Mouse (Mus musculus): ENCODE measurements around the gene Taf1. TPM values are rescaled to one million over a fixed set of nuclear protein-coding genes. Genes with fewer than 3 reads are reported as not detected.

Taf1 gene
- polyA plus RNA-seq, 1 experiment from 2014 or later = 2.7 TPM

GRCm38 (mm10) chrX:101636821-101637525, 104.4 kb downstream of the Taf1 start:
- TF ChIP-seq EP300 (IDR thresholded peaks at IDR 0.05; ENCODE audit: low read depth) (no peak), CTCF (IDR thresholded peaks at IDR 0.05; ENCODE audit: low read depth) (no peak)
- H3K9ac ChIP-seq (replicated peaks) = no peak overlapping the region
- no peaks in the 10 kb centered on the region for H3K27me3 ChIP-seq (ENCODE audit: insufficient read depth, low read length)
- no peak for DNase-seq
- H3K36me3 ChIP-seq (replicated peaks; ENCODE audit: insufficient read depth, low read length) = no peaks in the 10 kb centered on the region
- H3K4me1 ChIP-seq (ENCODE audit: insufficient read depth) = no peaks in the 10 kb centered on the region
- H3K27ac ChIP-seq (ENCODE audit: low read depth) = no peak overlapping the region
- WGBS (ENCODE audit: insufficient replicate concordance) = 53% methylated on average over 8 of the region's 9 CpGs
- no peak for ATAC-seq
- no peak overlapping the region for H3K4me2 ChIP-seq (ENCODE audit: low read depth, low read length)
- H3K4me3 ChIP-seq (ENCODE audit: low read depth, low read length) = no peak overlapping the region
- no peaks in the 10 kb centered on the region for H3K9me3 ChIP-seq (ENCODE audit: low read length)

DNA sequence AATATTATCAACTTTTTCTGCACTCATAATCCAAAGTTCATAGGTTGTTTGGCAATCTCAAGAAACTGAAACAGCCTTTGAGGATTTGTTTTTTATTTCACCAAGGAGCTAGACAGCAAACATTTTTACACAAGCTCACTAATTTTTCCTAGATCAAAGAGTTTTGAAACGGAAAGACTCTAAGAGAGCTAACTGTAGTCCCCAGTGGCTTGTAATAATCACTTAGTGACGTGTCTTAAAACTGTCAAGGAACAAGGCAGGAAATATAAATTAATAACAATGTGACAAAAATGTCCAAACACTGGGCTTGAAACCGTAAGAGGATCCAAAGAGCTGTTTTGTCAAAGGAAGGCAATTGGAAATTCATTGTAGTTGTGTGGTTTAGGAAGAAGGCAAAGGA, 106.3 kb downstream of the Taf1 start:
- H3K36me3 ChIP-seq (replicated peaks; ENCODE audit: insufficient read depth, low read length) = no peaks in the 10 kb centered on the region
- peak overlapping the region; percentile 69 for H3K27ac ChIP-seq (ENCODE audit: low read depth)
- H3K9ac ChIP-seq (replicated peaks) = peak overlapping the region; percentile 65
- no peak for DNase-seq
- no peak for ATAC-seq
- no peaks in the 10 kb centered on the region for H3K9me3 ChIP-seq (ENCODE audit: low read length)
- WGBS (ENCODE audit: insufficient replicate concordance) = 29% methylated on average over 3 of the region's 3 CpGs
- no peaks in the 10 kb centered on the region; the same call in 1 of the 2 replicates for H3K4me1 ChIP-seq (ENCODE audit: insufficient read depth)
- TF ChIP-seq EP300 (IDR thresholded peaks at IDR 0.05; ENCODE audit: low read depth) (no peak), CTCF (IDR thresholded peaks at IDR 0.05; ENCODE audit: low read depth) (no peak)
- no peaks in the 10 kb centered on the region for H3K27me3 ChIP-seq (ENCODE audit: insufficient read depth, low read length)
- H3K4me3 ChIP-seq (ENCODE audit: low read depth, low read length) = peak overlapping the region; percentile 79
- peak overlapping the region; percentile 69 for H3K4me2 ChIP-seq (ENCODE audit: low read depth, low read length)

DNA sequence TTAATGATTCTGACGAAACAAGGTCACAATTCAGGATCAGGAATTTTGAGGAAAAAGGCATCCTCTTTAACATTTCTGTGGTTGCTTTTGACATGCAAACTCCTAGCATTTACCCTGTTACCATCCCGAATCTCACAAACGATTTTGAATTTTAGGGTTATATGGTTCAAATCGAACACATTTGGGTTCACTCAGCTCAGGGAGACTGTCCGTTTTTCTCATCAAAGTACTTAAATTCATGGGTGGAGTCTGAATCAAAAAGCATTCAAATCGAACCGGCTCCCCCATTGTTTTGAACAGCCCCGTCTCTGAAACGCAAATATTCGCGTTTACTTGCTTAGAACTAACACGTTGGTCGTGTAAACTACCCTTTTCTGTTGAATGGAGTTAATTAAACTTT, 106.8 kb downstream of the Taf1 start:
- Histone ChIP-seq H3K27me3 (ENCODE audit: insufficient read depth, low read length) (no peaks in the 10 kb centered on the region), H3K9me3 (ENCODE audit: low read length) (no peaks in the 10 kb centered on the region), H3K9ac (replicated peaks) (peak overlapping the region; percentile 65), H3K4me1 (ENCODE audit: insufficient read depth) (no peaks in the 10 kb centered on the region; the same call in 1 of the 2 replicates), H3K4me3 (ENCODE audit: low read depth, low read length) (peak overlapping the region; percentile 79), H3K36me3 (replicated peaks; ENCODE audit: insufficient read depth, low read length) (no peaks in the 10 kb centered on the region), H3K27ac (ENCODE audit: low read depth) (peak overlapping the region; percentile 69), H3K4me2 (ENCODE audit: low read depth, low read length) (peak overlapping the region; percentile 69)
- peak; percentile 2; the same call in 1 of the 2 replicates for ATAC-seq
- no peak for TF ChIP-seq CTCF (IDR thresholded peaks at IDR 0.05; ENCODE audit: low read depth)
- 13% methylated on average over 13 of the region's 13 CpGs for WGBS (ENCODE audit: insufficient replicate concordance)
- DNase-seq = no peak

DNA sequence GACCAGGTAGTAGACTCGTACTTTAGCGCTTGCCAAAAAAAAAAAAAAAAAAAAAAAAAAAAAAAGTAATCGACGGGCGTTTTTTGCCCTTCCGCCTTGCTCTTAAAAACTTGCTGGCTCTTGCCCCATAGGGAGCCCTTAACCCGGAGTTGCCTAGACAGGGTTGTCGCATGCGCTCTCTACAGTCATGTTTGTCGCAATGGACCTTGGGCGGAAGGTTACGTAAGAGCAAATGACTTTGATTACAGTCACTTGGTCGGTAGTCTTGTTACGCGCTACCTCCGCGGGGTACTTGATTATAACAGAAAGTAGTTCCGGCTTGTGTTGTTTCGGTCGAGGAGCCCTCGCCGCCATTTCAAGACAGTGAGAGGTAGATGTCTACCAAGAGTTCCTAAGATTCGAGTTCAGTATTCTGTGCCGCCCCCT, 107.2 kb downstream of the Taf1 start, which contains the start of gene Ogt:
TSS of gene Ogt (plus strand) at position 320 of the 426 bp plus-strand sequence.
- Histone ChIP-seq H3K27ac (ENCODE audit: low read depth) (peak within 1 kb of the TSS; percentile 80), H3K9me3 (ENCODE audit: low read length) (no peaks in the 10 kb centered on the region), H3K27me3 (ENCODE audit: insufficient read depth, low read length) (no peaks in the 10 kb centered on the region), H3K9ac (replicated peaks) (peak within 1 kb of the TSS; percentile 86), H3K4me3 (ENCODE audit: low read depth, low read length) (peak within 1 kb of the TSS; percentile 79), H3K36me3 (replicated peaks; ENCODE audit: insufficient read depth, low read length) (no peaks in the 10 kb centered on the region), H3K4me1 (ENCODE audit: insufficient read depth) (no peaks in the 10 kb centered on the region; the same call in 1 of the 2 replicates), H3K4me2 (ENCODE audit: low read depth, low read length) (peak within 1 kb of the TSS; percentile 72)
- TF ChIP-seq EP300 (IDR thresholded peaks at IDR 0.05; ENCODE audit: low read depth) (peak; percentile 78), CTCF (IDR thresholded peaks at IDR 0.05; ENCODE audit: low read depth) (no peak)
- 12% methylated on average over 24 of the region's 24 CpGs for WGBS (ENCODE audit: insufficient replicate concordance)
- DNase-seq (peak; percentile 88), ATAC-seq (peak; percentile 95)

DNA sequence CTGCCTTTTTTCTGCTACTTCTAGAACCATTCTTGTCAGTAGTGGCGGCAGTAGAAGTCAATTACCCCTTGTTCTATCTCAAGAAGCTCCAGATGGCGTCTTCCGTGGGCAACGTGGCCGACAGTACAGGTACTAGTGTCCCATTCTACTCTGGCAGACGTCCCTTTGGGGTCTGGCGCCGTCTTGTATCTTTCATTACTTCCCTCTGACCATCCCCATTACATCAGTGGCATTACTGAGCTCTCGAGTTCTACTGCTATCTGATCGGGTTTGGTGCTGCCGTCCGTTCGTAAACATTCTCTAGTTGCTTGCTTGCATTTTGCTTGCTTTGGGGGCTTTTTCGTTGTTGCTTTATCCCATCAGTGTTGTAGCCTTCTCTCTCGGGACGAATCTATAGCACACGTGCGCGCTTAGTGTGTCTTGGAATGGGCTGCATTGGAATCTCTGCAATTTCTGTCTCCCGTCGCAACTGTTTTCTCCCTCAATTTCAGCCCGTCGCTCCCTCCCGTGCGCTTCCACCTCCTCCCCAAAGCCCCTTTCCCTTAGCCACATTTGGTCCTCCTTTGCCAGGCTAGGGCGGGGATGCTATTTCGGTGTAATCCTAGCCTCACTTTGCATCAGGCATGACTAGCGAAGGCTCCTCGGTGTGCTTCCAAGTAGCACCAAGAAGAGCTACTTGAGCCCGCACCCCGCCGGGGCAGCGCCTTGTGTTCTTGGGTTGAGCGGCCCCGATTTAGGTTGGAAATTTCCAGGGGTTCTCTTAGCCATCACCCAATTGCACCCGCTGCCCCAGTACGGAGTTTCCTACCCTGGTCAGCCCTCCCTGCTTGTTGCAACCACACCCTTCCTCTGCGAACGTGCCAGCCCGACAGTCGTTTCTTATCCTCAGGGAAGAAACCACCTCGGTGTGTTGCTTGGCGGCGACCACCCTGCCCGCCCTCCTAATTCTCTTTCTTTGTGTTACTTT, 107.9 kb downstream of the Taf1 start:
- no peaks in the 10 kb centered on the region for H3K27me3 ChIP-seq (ENCODE audit: insufficient read depth, low read length)
- TF ChIP-seq EP300 (IDR thresholded peaks at IDR 0.05; ENCODE audit: low read depth) = no peak
- TF ChIP-seq CTCF (IDR thresholded peaks at IDR 0.05; ENCODE audit: low read depth) = no peak
- WGBS (ENCODE audit: insufficient replicate concordance) = 14% methylated on average over 45 of the region's 45 CpGs
- H3K36me3 ChIP-seq (replicated peaks; ENCODE audit: insufficient read depth, low read length) = 0 out of 2 replicates have a peak, but pooled peaks cover 2% of the 10 kb centered on the region
- DNase-seq (peak; percentile 53), ATAC-seq (peak; percentile 53)
- peak overlapping the region; percentile 72 for H3K4me2 ChIP-seq (ENCODE audit: low read depth, low read length)
- peak overlapping the region; percentile 86 for H3K9ac ChIP-seq (replicated peaks)
- H3K27ac ChIP-seq (ENCODE audit: low read depth) = peak overlapping the region; percentile 80
- H3K4me3 ChIP-seq (ENCODE audit: low read depth, low read length) = peak overlapping the region; percentile 79
- no peaks in the 10 kb centered on the region for H3K9me3 ChIP-seq (ENCODE audit: low read length)
- no peaks in the 10 kb centered on the region; the same call in 1 of the 2 replicates for H3K4me1 ChIP-seq (ENCODE audit: insufficient read depth)

DNA sequence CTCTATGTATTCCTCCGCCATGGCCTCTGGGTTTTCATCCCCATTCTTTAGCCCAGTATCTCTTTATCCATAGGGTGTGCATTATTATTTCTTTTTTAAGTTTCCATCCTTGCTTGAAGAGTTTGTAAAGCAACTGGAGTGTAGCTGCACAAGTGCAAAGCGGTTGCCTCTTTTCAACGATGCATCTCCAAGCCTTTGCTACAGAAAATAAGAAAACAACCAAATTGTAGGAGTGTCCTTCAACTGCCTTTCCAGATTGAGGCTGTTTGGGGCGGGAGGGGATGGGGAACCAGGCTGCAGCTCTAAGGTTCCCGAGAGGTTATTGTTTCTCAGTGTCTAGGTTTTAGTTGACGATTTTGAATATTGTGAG, 108.6 kb downstream of the Taf1 start:
- Histone ChIP-seq H3K9ac (replicated peaks) (peak overlapping the region; percentile 86), H3K27me3 (ENCODE audit: insufficient read depth, low read length) (no peaks in the 10 kb centered on the region), H3K4me1 (ENCODE audit: insufficient read depth) (no peaks in the 10 kb centered on the region; the same call in 1 of the 2 replicates), H3K27ac (ENCODE audit: low read depth) (peak overlapping the region; percentile 80), H3K4me2 (ENCODE audit: low read depth, low read length) (peak overlapping the region; percentile 72), H3K9me3 (ENCODE audit: low read length) (no peaks in the 10 kb centered on the region), H3K4me3 (ENCODE audit: low read depth, low read length) (peak overlapping the region; percentile 79), H3K36me3 (replicated peaks; ENCODE audit: insufficient read depth, low read length) (0 out of 2 replicates have a peak, but pooled peaks cover 2% of the 10 kb centered on the region)
- no peak for ATAC-seq
- no peak for DNase-seq
- TF ChIP-seq EP300 (IDR thresholded peaks at IDR 0.05; ENCODE audit: low read depth) (no peak), CTCF (IDR thresholded peaks at IDR 0.05; ENCODE audit: low read depth) (no peak)
- WGBS (ENCODE audit: insufficient replicate concordance) = 11% methylated on average over 6 of the region's 6 CpGs

Measured in liver, postnatal 0 days (tissue).